Comparison of ENCODE assay signal across 17 mouse cellular contexts in genomic region chr17:27160905-27161304, GRCm38 (mm10). TPM values are rescaled to one million over a fixed set of nuclear protein-coding genes. Genes with fewer than 3 reads are reported as not detected.
A peak's percentile ranks its signal among the peaks of the same experiment; 100 is the strongest.
DNase-seq lines count a peak whose midpoint lies in the region; ATAC-seq and TF ChIP-seq lines count a peak whose summit lies in the region.
"Had no signal": no experiment of that assay in that cellular context is flagged by ENCODE, and none has a peak within 500 bp of the region (broad histone marks: within the 10 kb centered on the region; RNA-seq: fewer than 3 reads in every experiment).

No protein-coding gene starts in this region.

- no peak overlapping the region for H3K4me3 ChIP-seq in forebrain, embryonic 10.5 days
- H3K4me3 ChIP-seq in forebrain, postnatal 0 days (ENCODE audit: low read depth, low read length), result no peak overlapping the region
- no peak overlapping the region for H3K4me3 ChIP-seq in lung, postnatal 0 days (ENCODE audit: low read depth, low read length)
- H3K4me3 ChIP-seq: erythroblast, embryonic 14.5 days; lung, embryonic 15.5 days; midbrain, embryonic 15.5 days had no signal

- no peak for ATAC-seq in forebrain, postnatal 0 days
- ATAC-seq in lung, postnatal 0 days, result peak; percentile 59
- ATAC-seq in activated CD4-positive, CD25-positive, alpha-beta regulatory T cell, adult 4 months, result no peak
- ATAC-seq: midbrain, embryonic 15.5 days had no signal

- peak overlapping the region; percentile 15; the same call in 1 of the 2 replicates for H3K27ac ChIP-seq in forebrain, embryonic 10.5 days
- no peak overlapping the region for H3K27ac ChIP-seq in forebrain, postnatal 0 days (ENCODE audit: low read depth, low read length)
- no peak overlapping the region for H3K27ac ChIP-seq in lung, postnatal 0 days (ENCODE audit: low read length)
- H3K27ac ChIP-seq: lung, embryonic 15.5 days; midbrain, embryonic 15.5 days had no signal

- intact Hi-C loops in left cerebral cortex, postnatal 4 days (cut with DNase I), result no loop called here

- TF ChIP-seq CTCF in forebrain, postnatal 0 days (IDR thresholded peaks at IDR 0.05; ENCODE audit: low read depth), result no peak
- TF ChIP-seq CTCF in lung, postnatal 0 days (IDR thresholded peaks at IDR 0.05), result no peak

- H3K9me3 ChIP-seq in forebrain, embryonic 10.5 days, result no peaks in the 10 kb centered on the region
- H3K9me3 ChIP-seq in forebrain, postnatal 0 days (ENCODE audit: low read length), result no peaks in the 10 kb centered on the region
- no peaks in the 10 kb centered on the region for H3K9me3 ChIP-seq in lung, postnatal 0 days (ENCODE audit: low read length)
- H3K9me3 ChIP-seq: lung, embryonic 15.5 days; midbrain, embryonic 15.5 days had no signal

- 81% methylated on average over 4 of the region's 4 CpGs for WGBS in forebrain, embryonic 10.5 days
- 77% methylated on average over 4 of the region's 4 CpGs for WGBS in forebrain, postnatal 0 days
- WGBS in lung, postnatal 0 days, result 52% methylated on average over 4 of the region's 4 CpGs

- peaks cover 13% of the 10 kb centered on the region for H3K4me1 ChIP-seq in forebrain, embryonic 10.5 days
- H3K4me1 ChIP-seq in forebrain, postnatal 0 days (ENCODE audit: insufficient read depth), result no peaks in the 10 kb centered on the region
- H3K4me1 ChIP-seq in lung, postnatal 0 days (ENCODE audit: insufficient read depth, low read depth, low read length), result no peaks in the 10 kb centered on the region
- H3K4me1 ChIP-seq: lung, embryonic 15.5 days; midbrain, embryonic 15.5 days had no signal

- TF ChIP-seq EP300 in lung, postnatal 0 days (IDR thresholded peaks at IDR 0.05), result no peak

- no peaks in the 10 kb centered on the region for H3K27me3 ChIP-seq in forebrain, embryonic 10.5 days (ENCODE audit: poor library complexity, severe bottlenecking)
- H3K27me3 ChIP-seq in forebrain, postnatal 0 days (ENCODE audit: insufficient read depth, low read length), result no peaks in the 10 kb centered on the region
- H3K27me3 ChIP-seq in lung, postnatal 0 days (replicated peaks; ENCODE audit: insufficient read depth, low read length), result no peaks in the 10 kb centered on the region
- H3K27me3 ChIP-seq: lung, embryonic 15.5 days; midbrain, embryonic 15.5 days had no signal

- H3K36me3 ChIP-seq in forebrain, embryonic 10.5 days (replicated peaks), result no peaks in the 10 kb centered on the region
- H3K36me3 ChIP-seq in forebrain, postnatal 0 days (ENCODE audit: insufficient read depth), result no peaks in the 10 kb centered on the region
- H3K36me3 ChIP-seq in lung, postnatal 0 days (ENCODE audit: insufficient read depth, low read length), result no peaks in the 10 kb centered on the region
- H3K36me3 ChIP-seq: lung, embryonic 15.5 days; midbrain, embryonic 15.5 days had no signal

- no peak overlapping the region for H3K9ac ChIP-seq in forebrain, postnatal 0 days
- H3K9ac ChIP-seq in lung, postnatal 0 days (replicated peaks; ENCODE audit: low read depth), result no peak overlapping the region
- H3K9ac ChIP-seq: lung, embryonic 15.5 days; midbrain, embryonic 15.5 days had no signal

- no peak overlapping the region for H3K4me2 ChIP-seq in forebrain, postnatal 0 days (ENCODE audit: low read depth)
- H3K4me2 ChIP-seq in lung, postnatal 0 days (replicated peaks; ENCODE audit: low read depth, low read length), result no peak overlapping the region
- H3K4me2 ChIP-seq: lung, embryonic 15.5 days; midbrain, embryonic 15.5 days had no signal

- DNase-seq in forebrain, embryonic 10.5 days (ENCODE audit: extremely low spot score, low spot score), result no peak
- DNase-seq in forebrain, postnatal 0 days, result no peak
- DNase-seq in adipocyte (ENCODE audit: low spot score), result peak; percentile 92
- peak; percentile 74 to 85 for DNase-seq in heart, adult 9 months (ENCODE audit: low spot score in 2 of 2)
- DNase-seq in lung, postnatal 0 days (ENCODE audit: low spot score), result peak; percentile 57
- no peak for DNase-seq in testis, postnatal 10 days (ENCODE audit: low spot score)
- no peak for DNase-seq in left cerebral cortex, postnatal 4 days
- DNase-seq: cerebellum, postnatal 36 days; kidney, postnatal 4 days; right cerebral cortex, postnatal 4 days had no signal

RNA-seq across cellular contexts. Expression of gene Ip6k3, which starts 6.7 kb away (rescaled TPM):
- polyA plus RNA-seq in forebrain, embryonic 10.5 days (2016; fragmentation: Nextera tagmentation; extraction: Ambion mirVana), result 0.06 TPM in 1 of 2 replicates, not detected in the other
- total RNA-seq in forebrain, postnatal 0 days (2014; rRNA removed), result 0.08 TPM in 1 of 2 replicates, not detected in the other
- polyA plus RNA-seq in forebrain, postnatal 0 days (2015; fragmentation: Nextera tagmentation; extraction: Ambion mirVana), result 0.06 TPM in 2 replicates
- 0.75 and 0.91 TPM in 2 replicates for polyA plus RNA-seq in lung, postnatal 0 days (2015; fragmentation: Nextera tagmentation; extraction: Ambion mirVana)
- not detected for polyA plus RNA-seq in activated CD4-positive, CD25-positive, alpha-beta regulatory T cell, adult 4 months (2017; shearing (Covaris generic))
- total RNA-seq in left cerebral cortex, postnatal 4 days (2021), result not detected
- total RNA-seq: granulocyte monocyte progenitor cell, adult 5-6 weeks; neutrophil, adult 5-6 weeks had no signal
- polyA plus RNA-seq: erythroblast, embryonic 14.5 days; intestine, embryonic 14.5 days had no signal

RNA-seq across cellular contexts. Expression of gene Uqcc2, which starts 27.2 kb away (rescaled TPM):
- polyA plus RNA-seq in forebrain, embryonic 10.5 days (2016; fragmentation: Nextera tagmentation; extraction: Ambion mirVana), result 394 and 405 TPM in 2 replicates
- total RNA-seq in forebrain, postnatal 0 days (2014; rRNA removed), result 214 and 330 TPM in 2 replicates
- 388 and 459 TPM in 2 replicates for polyA plus RNA-seq in forebrain, postnatal 0 days (2015; fragmentation: Nextera tagmentation; extraction: Ambion mirVana)
- 155 and 176 TPM in 2 replicates for polyA plus RNA-seq in lung, postnatal 0 days (2015; fragmentation: Nextera tagmentation; extraction: Ambion mirVana)
- 100 to 1,000 TPM; 133 to 145 TPM for polyA plus RNA-seq in activated CD4-positive, CD25-positive, alpha-beta regulatory T cell, adult 4 months (2017; shearing (Covaris generic))
- 100 to 1,000 TPM; 170 to 186 TPM for total RNA-seq in left cerebral cortex, postnatal 4 days (2021)

RNA-seq across cellular contexts. Expression of gene Lemd2, which starts 43.4 kb away (rescaled TPM):
- 14.8 TPM in 2 replicates for polyA plus RNA-seq in forebrain, embryonic 10.5 days (2016; fragmentation: Nextera tagmentation; extraction: Ambion mirVana)
- total RNA-seq in forebrain, postnatal 0 days (2014; rRNA removed), result 86.9 and 90.7 TPM in 2 replicates
- polyA plus RNA-seq in forebrain, postnatal 0 days (2015; fragmentation: Nextera tagmentation; extraction: Ambion mirVana), result 17.7 and 19.2 TPM in 2 replicates
- 13.2 and 13.9 TPM in 2 replicates for polyA plus RNA-seq in lung, postnatal 0 days (2015; fragmentation: Nextera tagmentation; extraction: Ambion mirVana)
- polyA plus RNA-seq in activated CD4-positive, CD25-positive, alpha-beta regulatory T cell, adult 4 months (2017; shearing (Covaris generic)), result 1 to 10 TPM; 5.7 to 9.7 TPM
- total RNA-seq in left cerebral cortex, postnatal 4 days (2021), result 10 to 100 TPM; 64.7 to 67.8 TPM

Comparison
In these comparisons a context has a peak if more than half of its experiments do, and no peak if none do; other contexts are left out.
1. DNase-seq: peak in adipocyte (single experiment), heart, adult 9 months (2 of 2) and lung, postnatal 0 days (single experiment); none in forebrain, embryonic 10.5 days (single experiment), forebrain, postnatal 0 days (single experiment), testis, postnatal 10 days (single experiment) and left cerebral cortex, postnatal 4 days (single experiment).